Mouse (Mus musculus) MEL (cell line): Measurements from ENCODE around the gene Zbtb7a. TPM values are rescaled to one million over a fixed set of nuclear protein-coding genes. Genes with fewer than 3 reads are reported as not detected.

Experiments used
- DNase-seq: peaks from one replicate; pipeline ENCODE4 v3.0.0; 2011; ENCODE audit warnings: low read depth, low spot score
- H3K27ac ChIP-seq: 2 replicates; pipeline ENCODE4 v1.5.1; 2012; ENCODE audit warnings: low read depth, mild to moderate bottlenecking, control low read depth, low read length, moderate library complexity; ENCODE audit not compliant: control insufficient read depth
- H3K27me3 ChIP-seq, 2 experiments: fragments of 150-350 bp in 1 of 2; sonication (generic) in 1 of 2; 2 replicates each; pipeline ENCODE4 v1.6.1; 2012; ENCODE audit warnings: low read length in 2 of 2, mild to moderate bottlenecking in 2 of 2, improper control_type of control experiment in 1 of 2, moderate library complexity in 1 of 2; ENCODE audit not compliant: insufficient read depth in 2 of 2, control insufficient read depth in 1 of 2
- H3K36me3 ChIP-seq, 2 experiments: 2 replicates each; pipeline ENCODE4 v1.6.1; 2012 to 2014; ENCODE audit warnings: low read length in 2 of 2, improper control_type of control experiment in 1 of 2, inconsistent platforms in 1 of 2, mild to moderate bottlenecking in 1 of 2; ENCODE audit not compliant: insufficient read depth in 2 of 2, control insufficient read depth in 1 of 2
- H3K4me1 ChIP-seq, 2 experiments: fragments of 150-350 bp in 1 of 2; sonication (generic) in 1 of 2; 2 replicates each; pipeline ENCODE4 v1.6.1; 2012; ENCODE audit warnings: low read length in 2 of 2, improper control_type of control experiment in 1 of 2, mild to moderate bottlenecking in 1 of 2; ENCODE audit not compliant: insufficient read depth in 2 of 2, control insufficient read depth in 1 of 2
- H3K4me3 ChIP-seq, 2 experiments: fragments of 150-350 bp in 1 of 2; sonication (generic) in 1 of 2; 2 replicates each; pipeline ENCODE4 v1.5.1; 2012; ENCODE audit warnings: low read depth in 2 of 2, low read length in 2 of 2, mild to moderate bottlenecking in 2 of 2, moderate library complexity in 2 of 2, control low read depth in 1 of 2, improper control_type of control experiment in 1 of 2; ENCODE audit not compliant: control insufficient read depth in 1 of 2, insufficient read depth in 1 of 2
- H3K79me2 ChIP-seq: 2 replicates; pipeline ENCODE4 v1.6.1; 2012; ENCODE audit warnings: mild to moderate bottlenecking, low read length, moderate library complexity; ENCODE audit not compliant: control insufficient read depth, poor library complexity, insufficient read depth
- H3K9ac ChIP-seq: 2 replicates; pipeline ENCODE4 v1.6.1; 2012; ENCODE audit warnings: low read depth, mild to moderate bottlenecking, control low read depth, low read length, moderate library complexity; ENCODE audit not compliant: control insufficient read depth, poor library complexity, severe bottlenecking
- H3K9me3 ChIP-seq: fragments of 150-350 bp; sonication (generic); replicated peaks from 2 replicates; pipeline ENCODE4 v1.6.1; 2012; ENCODE audit warnings: mild to moderate bottlenecking, low read length, improper control_type of control experiment, moderate library complexity; ENCODE audit not compliant: insufficient read depth
- CHD1 ChIP-seq: IDR thresholded peaks from 2 replicates; pipeline ENCODE4 v1.6.1; 2012; ENCODE audit warnings: low read depth, mild to moderate bottlenecking, inconsistent platforms, low read length, improper control_type of control experiment
- CTCF ChIP-seq, 3 experiments: IDR thresholded peaks in 2 of 3; conservative IDR thresholded peaks in 1 of 3; 2 replicates each; pipeline ENCODE4 v1.5.1; 2011 to 2012; ENCODE audit warnings: low read length in 3 of 3, low read depth in 2 of 3, mild to moderate bottlenecking in 2 of 3, improper control_type of control experiment in 1 of 3, inconsistent platforms in 1 of 3, mixed read lengths in 1 of 3, moderate library complexity in 1 of 3; ENCODE audit not compliant: control insufficient read depth in 1 of 3, insufficient read depth in 1 of 3, poor library complexity in 1 of 3, severe bottlenecking in 1 of 3
- E2F4 ChIP-seq: IDR thresholded peaks from 2 replicates; pipeline ENCODE4 v1.6.1; 2011; ENCODE audit warnings: low read depth, low read length, improper control_type of control experiment, borderline replicate concordance
- ELF1 ChIP-seq: IDR thresholded peaks from 2 replicates; pipeline ENCODE4 v1.6.1; 2014; ENCODE audit warnings: low read depth, mild to moderate bottlenecking, inconsistent platforms, low read length, improper control_type of control experiment, moderate library complexity
- EP300 ChIP-seq, 2 experiments: IDR thresholded peaks; 2 replicates each; pipeline ENCODE4 v1.6.1; 2011; ENCODE audit warnings: improper control_type of control experiment in 2 of 2, low read length in 2 of 2, low read depth in 1 of 2, mild to moderate bottlenecking in 1 of 2
- ETS1 ChIP-seq: IDR thresholded peaks from 2 replicates; pipeline ENCODE4 v1.6.1; 2012; ENCODE audit warnings: low read depth, mild to moderate bottlenecking, inconsistent platforms, low read length, improper control_type of control experiment, moderate library complexity
- GATA1 ChIP-seq: IDR thresholded peaks from 2 replicates; pipeline ENCODE4 v1.6.1; 2011; ENCODE audit warnings: low read depth, low read length, improper control_type of control experiment
- JUND ChIP-seq: IDR thresholded peaks from 2 replicates; pipeline ENCODE4 v1.6.1; 2011; ENCODE audit warnings: low read depth, mild to moderate bottlenecking, improper control_type of control experiment, low read length
- KAT2A ChIP-seq: conservative IDR thresholded peaks from 2 replicates; pipeline ENCODE4 v1.6.1; 2012; ENCODE audit warnings: low read depth, low read length, improper control_type of control experiment, inconsistent platforms
- MAX ChIP-seq: IDR thresholded peaks from 2 replicates; pipeline ENCODE4 v1.6.1; 2011; ENCODE audit warnings: low read length, improper control_type of control experiment
- MAZ ChIP-seq: IDR thresholded peaks from 2 replicates; pipeline ENCODE4 v1.6.1; 2012; ENCODE audit warnings: low read depth, mild to moderate bottlenecking, inconsistent platforms, low read length, improper control_type of control experiment
- MEF2A ChIP-seq: IDR thresholded peaks from 2 replicates; pipeline ENCODE4 v1.6.1; 2014; ENCODE audit warnings: low read depth, mild to moderate bottlenecking, inconsistent platforms, low read length, improper control_type of control experiment; ENCODE audit not compliant: poor library complexity, insufficient replicate concordance, severe bottlenecking; ENCODE audit errors: extremely low read depth
- MXI1 ChIP-seq: IDR thresholded peaks from 2 replicates; pipeline ENCODE4 v1.6.1; 2011; ENCODE audit warnings: mild to moderate bottlenecking, low read depth, low read length, improper control_type of control experiment
- MYB ChIP-seq: IDR thresholded peaks from 2 replicates; pipeline ENCODE4 v1.6.1; 2011; ENCODE audit warnings: mild to moderate bottlenecking, low read depth, low read length, improper control_type of control experiment
- MYC ChIP-seq: IDR thresholded peaks from 2 replicates; pipeline ENCODE4 v1.6.1; 2011; ENCODE audit warnings: low read depth, mild to moderate bottlenecking, low read length, improper control_type of control experiment, moderate library complexity
- NELFE ChIP-seq: IDR thresholded peaks from 2 replicates; pipeline ENCODE4 v1.6.1; 2011; ENCODE audit warnings: low read depth, low read length, improper control_type of control experiment
- NRF1 ChIP-seq: IDR thresholded peaks from 2 replicates; pipeline ENCODE4 v1.6.1; 2014; ENCODE audit warnings: low read depth, mild to moderate bottlenecking, inconsistent platforms, low read length, improper control_type of control experiment, moderate library complexity; ENCODE audit not compliant: poor library complexity, insufficient read depth, severe bottlenecking
- POLR2AphosphoS2 ChIP-seq: IDR thresholded peaks from 2 replicates; pipeline ENCODE4 v1.6.1; 2011; ENCODE audit warnings: low read length, improper control_type of control experiment
- POLR2AphosphoS5 ChIP-seq: IDR thresholded peaks from 2 replicates; pipeline ENCODE4 v1.6.1; 2012; ENCODE audit warnings: low read depth, borderline replicate concordance, mild to moderate bottlenecking, inconsistent platforms, low read length, moderate library complexity, mixed read lengths
- RCOR1 ChIP-seq: IDR thresholded peaks from 2 replicates; pipeline ENCODE4 v1.6.1; 2012; ENCODE audit warnings: low read depth, mild to moderate bottlenecking, inconsistent platforms, low read length, improper control_type of control experiment
- SIN3A ChIP-seq: IDR thresholded peaks from 2 replicates; pipeline ENCODE4 v1.6.1; 2012; ENCODE audit warnings: low read length, improper control_type of control experiment, inconsistent platforms
- SMC3 ChIP-seq: IDR thresholded peaks from 2 replicates; pipeline ENCODE4 v1.6.1; 2011; ENCODE audit warnings: low read depth, low read length, improper control_type of control experiment
- TAL1 ChIP-seq: IDR thresholded peaks from 2 replicates; pipeline ENCODE4 v1.6.1; 2012; ENCODE audit warnings: mild to moderate bottlenecking, inconsistent platforms, low read length, moderate library complexity, mixed read lengths
- TBP ChIP-seq: IDR thresholded peaks from 2 replicates; pipeline ENCODE4 v1.8.0; 2011; ENCODE audit warnings: low read depth, low read length, improper control_type of control experiment
- TCF12 ChIP-seq: IDR thresholded peaks from 2 replicates; pipeline ENCODE4 v1.6.1; 2014; ENCODE audit warnings: low read depth, mild to moderate bottlenecking, inconsistent platforms, low read length, improper control_type of control experiment, moderate library complexity
- UBTF ChIP-seq: IDR thresholded peaks from 2 replicates; pipeline ENCODE4 v1.6.1; 2012; ENCODE audit warnings: low read depth, mild to moderate bottlenecking, inconsistent platforms, low read length, improper control_type of control experiment, moderate library complexity, borderline replicate concordance; ENCODE audit not compliant: insufficient read depth
- USF2 ChIP-seq, 2 experiments: IDR thresholded peaks; 2 replicates each; pipeline ENCODE4 v1.6.1; 2011 to 2012; ENCODE audit warnings: improper control_type of control experiment in 2 of 2, low read length in 2 of 2, borderline replicate concordance in 1 of 2, inconsistent platforms in 1 of 2, low read depth in 1 of 2, mild to moderate bottlenecking in 1 of 2; ENCODE audit not compliant: insufficient read depth in 1 of 2
- ZC3H11A ChIP-seq: IDR thresholded peaks from 2 replicates; pipeline ENCODE4 v1.6.1; 2012; ENCODE audit warnings: low read depth, mild to moderate bottlenecking, inconsistent platforms, low read length, improper control_type of control experiment
- ZKSCAN1 ChIP-seq: IDR thresholded peaks from 2 replicates; pipeline ENCODE4 v1.6.1; 2012; ENCODE audit warnings: low read depth, mild to moderate bottlenecking, inconsistent platforms, low read length, improper control_type of control experiment, moderate library complexity
- ZMIZ1 ChIP-seq: IDR thresholded peaks from 2 replicates; pipeline ENCODE4 v1.6.1; 2012; ENCODE audit warnings: low read depth, mild to moderate bottlenecking, inconsistent platforms, low read length, improper control_type of control experiment, moderate library complexity
- ZNF384 ChIP-seq: IDR thresholded peaks from 2 replicates; pipeline ENCODE4 v1.6.1; 2012; ENCODE audit warnings: low read depth, mild to moderate bottlenecking, inconsistent platforms, low read length, improper control_type of control experiment
- polyA plus RNA-seq, 2 experiments: library from polyadenylated mRNA; stranded (reverse) in 1 of 2; unstranded in 1 of 2; fragments of >175 nt in 1 of 2; fragments of >200 nt in 1 of 2; gene quantifications; 2 replicates each; pipeline versions ENCODE4 v1.2.1 to v1.2.4; 2012; ENCODE audit warnings: low replicate concordance in 2 of 2, low read depth in 1 of 2; ENCODE audit not compliant: insufficient read length in 2 of 2, insufficient read depth in 1 of 2, missing spikeins in 1 of 2
- total RNA-seq: library from RNA; depleted of rRNA; stranded (reverse); fragments of 300-350 nt; gene quantifications from 2 replicates; pipeline ENCODE4 v1.2.3, GENCODE M21; 2012

Zbtb7a gene
- total and polyA plus RNA-seq, 3 experiments: 25.3 to 45.4 (median 40.6) TPM

- TF ChIP-seq MXI1: no peak
- no peak for TF ChIP-seq ZMIZ1
- TF ChIP-seq UBTF: peak; percentile 99
- TF ChIP-seq JUND: no peak
- TF ChIP-seq, all 39 proteins: peak for 17
These were observed 2.5 kb downstream of the Zbtb7a start (continued) for GRCm38 (mm10) chr10:81137252-81138130.

DNA sequence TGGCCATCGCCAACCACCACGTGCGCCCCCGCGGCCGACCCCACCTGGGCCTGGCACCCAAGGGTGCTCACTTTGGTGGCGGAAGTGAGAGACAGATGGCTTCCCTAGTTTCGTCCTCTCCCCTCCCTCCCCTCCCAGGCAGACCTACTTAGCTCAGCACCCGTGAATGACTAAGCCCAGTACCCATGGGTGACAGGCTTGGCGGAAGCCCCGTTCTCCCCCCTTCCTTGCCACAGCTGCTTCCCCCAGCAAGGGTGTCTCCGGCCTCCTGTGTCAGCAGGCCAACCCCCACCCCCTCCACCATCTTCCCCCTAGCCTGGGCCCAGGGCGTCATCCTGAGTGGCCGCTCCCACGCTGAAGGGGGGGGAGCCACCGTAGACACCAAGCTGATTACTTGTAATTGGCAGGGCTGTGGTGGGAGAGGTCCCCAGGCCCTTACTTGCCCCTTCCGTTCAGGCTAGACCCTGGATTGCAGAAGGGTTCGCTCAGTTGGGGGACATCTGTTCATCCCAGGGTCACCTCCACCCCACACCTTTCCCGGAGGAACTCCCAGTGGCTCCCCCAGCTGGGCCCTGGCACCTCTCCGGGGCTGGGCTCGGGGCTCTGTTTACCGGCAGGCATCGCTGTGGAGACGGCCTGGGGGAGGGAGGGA, 3.2 kb downstream of the Zbtb7a start:
- Histone ChIP-seq H3K79me2 (peaks cover 65% of the 10 kb centered on the region), H3K36me3 (peaks cover 0 to 16% of the 10 kb centered on the region in 2 experiments; a peak in 3 of 4 replicates), H3K4me1 (peaks cover 2 to 14% of the 10 kb centered on the region in 2 experiments; a peak in 3 of 4 replicates), H3K27ac (peak overlapping the region; percentile 57), H3K4me3 (peak overlapping the region; percentile 85 to 88), H3K9me3 (no peaks in the 10 kb centered on the region), H3K27me3 (no peaks in the 10 kb centered on the region), H3K9ac (peak overlapping the region; percentile 96)
- peak; percentile 73 for DNase-seq
- TF ChIP-seq SMC3 (no peak), MYC (peak; percentile 67; the same call in 1 of the 2 replicates), CHD1 (no peak), MYB (no peak), NELFE (no peak; the same call in 1 of the 2 replicates), NRF1 (no peak), CTCF (IDR thresholded peaks at IDR 0.05 in 2 of 3, conservative IDR thresholded peaks at IDR 0.05 in 1 of 3; ENCODE audit: control insufficient read depth in 1 of 3, insufficient read depth in 1 of 3, low read depth in 2 of 3, low read length in 3 of 3, poor library complexity in 1 of 3, severe bottlenecking in 1 of 3) (no peak), E2F4 (no peak), SIN3A (peak; percentile 18; the same call in 1 of the 2 replicates), ELF1 (no peak), KAT2A (no peak), TAL1 (no peak), ZKSCAN1 (no peak), RCOR1 (no peak), ETS1 (peak; percentile 29; the same call in 1 of the 2 replicates), ZMIZ1 (no peak), ZNF384 (no peak), TBP (no peak), MAZ (0 out of 2 replicates have a peak, but pooled peaks have one; percentile 21), MAX (peak; percentile 77), POLR2AphosphoS2 (no peak), GATA1 (no peak), ZC3H11A (no peak), MXI1 (peak; percentile 84), MEF2A (no peak), EP300 (IDR thresholded peaks at IDR 0.05; ENCODE audit: low read depth in 1 of 2, low read length in 2 of 2) (0 out of 4 replicates have a peak, but pooled peaks of 1 of the 2 experiments have one; percentile 6), JUND (no peak), POLR2AphosphoS5 (no peak), TCF12 (no peak), USF2 (IDR thresholded peaks at IDR 0.05; ENCODE audit: borderline replicate concordance in 1 of 2, insufficient read depth in 1 of 2, low read depth in 1 of 2, low read length in 2 of 2) (no peak)
